Mouse (Mus musculus): Measurements from ENCODE around the gene Pcf11.

DNA sequence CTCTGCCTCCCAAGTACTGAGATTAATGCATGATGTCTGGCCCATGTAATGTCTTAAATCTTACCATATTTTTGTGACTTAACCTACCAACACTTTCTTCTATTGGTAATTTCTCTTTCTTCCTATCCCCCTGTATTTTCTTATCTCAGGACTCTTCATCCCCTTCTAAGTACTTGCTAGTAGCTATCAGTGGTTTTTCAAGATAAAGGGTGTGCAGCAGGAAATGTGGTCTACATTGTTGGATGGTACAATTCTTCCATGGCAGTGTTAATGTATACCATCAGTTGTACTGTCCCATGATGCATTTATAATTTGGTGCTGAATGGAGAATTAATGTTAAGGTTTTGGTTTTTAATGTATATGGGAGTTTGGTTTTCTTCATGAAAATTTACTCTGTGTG, 27.4 kb downstream of the Pcf11 start:
- TF ChIP-seq CHD2 (IDR thresholded peaks at IDR 0.05; ENCODE audit: low read depth, low read length) (no peak), HCFC1 (IDR thresholded peaks at IDR 0.05; ENCODE audit: borderline replicate concordance, insufficient read depth, low read length) (no peak)
